Mouse (Mus musculus) embryonic facial prominence, embryonic 11.5 days (tissue): ENCODE data around the gene Snx6. TPM values are rescaled to one million over a fixed set of nuclear protein-coding genes. Genes with fewer than 3 reads are reported as not detected.
"Not testable (repeated sequence)": the region's sequence is repeated elsewhere in the genome, so short reads cannot be mapped to it uniquely, and the experiment has no call there.

Source experiments
- ATAC-seq: fragments of 200-750 bp; cut with Nextera tagmentation; replicated peaks from 2 replicates; pipeline ENCODE4 v1.8.0; 2017; ENCODE audit warnings: low read depth; ENCODE audit not compliant: insufficient number of reproducible peaks, low FRiP score, low TSS enrichment
- DNase-seq: peaks from one replicate; pipeline ENCODE4 v3.0.0-alpha.2; 2015; ENCODE audit warnings: low spot score
- H3K27ac ChIP-seq: fragments of 300-500 bp; sonication (generic); replicated peaks from 2 replicates; pipeline ENCODE4 v1.5.1; 2014; ENCODE audit warnings: mild to moderate bottlenecking, low read depth, low read length, control low read depth
- H3K27me3 ChIP-seq: fragments of 300-500 bp; sonication (generic); 2 replicates; pipeline ENCODE4 v1.6.1; 2014; ENCODE audit warnings: mild to moderate bottlenecking, low read length, moderate library complexity, mixed read lengths; ENCODE audit not compliant: control insufficient read depth, insufficient read depth
- H3K36me3 ChIP-seq: fragments of 300-500 bp; sonication (generic); replicated peaks from 2 replicates; pipeline ENCODE4 v1.6.1; 2014; ENCODE audit warnings: low read depth, mild to moderate bottlenecking, low read length, moderate library complexity, mixed read lengths; ENCODE audit not compliant: control insufficient read depth, insufficient read depth
- H3K4me1 ChIP-seq: fragments of 300-500 bp; sonication (generic); 2 replicates; pipeline ENCODE4 v1.6.1; 2014; ENCODE audit warnings: low read length, mixed read lengths; ENCODE audit not compliant: control insufficient read depth, insufficient read depth
- H3K4me2 ChIP-seq: fragments of 300-500 bp; sonication (generic); 2 replicates; pipeline ENCODE4 v1.6.1; 2014; ENCODE audit warnings: low read depth, mild to moderate bottlenecking, control low read depth, low read length, moderate library complexity
- H3K4me3 ChIP-seq: fragments of 300-500 bp; sonication (generic); 2 replicates; pipeline ENCODE4 v1.5.1; 2014; ENCODE audit warnings: low read depth, low read length, control low read depth
- H3K9ac ChIP-seq: fragments of 300-500 bp; sonication (generic); replicated peaks from 2 replicates; pipeline ENCODE4 v1.6.1; 2014; ENCODE audit warnings: mild to moderate bottlenecking, control low read depth, low read length
- H3K9me3 ChIP-seq: fragments of 300-500 bp; sonication (generic); replicated peaks from 2 replicates; pipeline ENCODE4 v1.6.1; 2016; ENCODE audit warnings: mild to moderate bottlenecking, low read length, inconsistent platforms, mixed read lengths; ENCODE audit not compliant: control insufficient read depth
- whole genome bisulfite sequencing: fragments of 180-500 bp; shearing (Covaris S2); extraction: QIAGEN DNeasy Blood & Tissue Kit; methylation state at CpG from one replicate; pipeline ENCODE4 v1.1.7; 2014; 5-methylcytosine and 5-hydroxymethylcytosine counted together
- polyA plus RNA-seq: library from polyadenylated mRNA; unstranded; fragments of >200 nt; fragmentation: Nextera tagmentation; extraction: Ambion mirVana; gene quantifications from 2 replicates; pipeline ENCODE4 v1.2.1, GENCODE M21; 2014

Snx6 gene
- polyA plus RNA-seq, 1 experiment from 2014 or later: 297 TPM

- 0% methylated on average over 4 of the region's 49 CpGs for WGBS
- H3K36me3 ChIP-seq, DNase-seq: not testable (repeated sequence)
Measured at GRCm38 (mm10) chr12:54734307-54735131, 61.0 kb downstream of the Snx6 start.

GRCm38 (mm10) chr12:54729140-54730059 lies 66.1 kb downstream of the Snx6 start:
- DNase-seq, H3K4me2 ChIP-seq, H3K9ac ChIP-seq, H3K4me3 ChIP-seq, H3K27ac ChIP-seq, H3K9me3 ChIP-seq, H3K36me3 ChIP-seq, H3K4me1 ChIP-seq, H3K27me3 ChIP-seq: not testable (repeated sequence)
- no CpG with 5 or more reads among the region's 56 CpGs for WGBS
- peak; percentile 93 for ATAC-seq

More at GRCm38 (mm10) chr12:54734307-54735131, 61.0 kb downstream of the Snx6 start:
- not testable (repeated sequence) for H3K9ac ChIP-seq, H3K4me3 ChIP-seq, H3K27me3 ChIP-seq, H3K4me2 ChIP-seq, H3K9me3 ChIP-seq, H3K27ac ChIP-seq, H3K4me1 ChIP-seq
- ATAC-seq: peak; percentile 63

DNA sequence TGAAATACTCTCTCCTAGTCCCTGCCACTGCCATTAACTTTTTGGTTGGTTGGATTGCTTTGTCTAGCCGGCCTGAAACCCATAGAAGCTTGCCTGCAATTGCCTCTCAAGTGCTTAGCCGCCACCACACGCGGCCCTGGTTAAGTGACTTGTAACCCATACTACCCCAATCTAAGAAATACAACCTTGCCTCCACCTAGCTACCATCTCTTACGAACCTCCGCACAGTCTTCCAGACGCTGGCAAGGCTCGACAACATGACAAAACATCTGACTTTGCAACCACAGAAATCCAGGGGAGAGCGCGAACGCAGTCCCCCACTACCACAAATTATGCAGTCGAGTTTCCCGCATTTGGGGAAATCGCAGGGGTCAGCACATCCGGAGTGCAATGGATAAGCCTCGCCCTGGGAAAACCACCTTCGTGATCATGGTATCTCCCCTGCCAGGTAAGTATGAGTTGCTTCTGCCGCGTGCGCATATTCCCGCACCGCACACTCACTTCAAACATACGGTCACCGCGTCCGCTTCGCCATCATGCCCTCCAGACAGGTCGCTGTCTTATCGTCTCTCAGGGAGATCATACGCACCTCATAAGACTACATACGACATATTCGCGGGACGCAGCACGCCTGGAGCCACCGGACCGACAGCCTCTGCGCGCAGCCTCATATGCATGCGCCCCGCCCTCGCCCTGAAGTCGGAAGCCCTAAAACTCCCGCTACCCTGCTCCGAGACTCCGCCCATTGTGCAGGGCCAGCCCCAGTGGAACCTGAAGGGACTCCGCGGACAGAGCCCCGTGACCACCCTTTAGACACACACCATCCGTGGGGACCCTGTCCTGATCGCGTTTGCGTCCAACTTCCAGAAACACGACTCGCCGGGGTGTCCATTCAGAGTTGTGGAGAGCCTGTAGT lies 76.4 kb downstream of the Snx6 start:
- not testable (repeated sequence) for H3K9ac ChIP-seq, H3K9me3 ChIP-seq, DNase-seq, H3K27me3 ChIP-seq, H3K36me3 ChIP-seq, H3K27ac ChIP-seq, H3K4me2 ChIP-seq, H3K4me3 ChIP-seq, H3K4me1 ChIP-seq
- ATAC-seq: peak; percentile 91
- no CpG with 5 or more reads among the region's 56 CpGs for WGBS

DNA sequence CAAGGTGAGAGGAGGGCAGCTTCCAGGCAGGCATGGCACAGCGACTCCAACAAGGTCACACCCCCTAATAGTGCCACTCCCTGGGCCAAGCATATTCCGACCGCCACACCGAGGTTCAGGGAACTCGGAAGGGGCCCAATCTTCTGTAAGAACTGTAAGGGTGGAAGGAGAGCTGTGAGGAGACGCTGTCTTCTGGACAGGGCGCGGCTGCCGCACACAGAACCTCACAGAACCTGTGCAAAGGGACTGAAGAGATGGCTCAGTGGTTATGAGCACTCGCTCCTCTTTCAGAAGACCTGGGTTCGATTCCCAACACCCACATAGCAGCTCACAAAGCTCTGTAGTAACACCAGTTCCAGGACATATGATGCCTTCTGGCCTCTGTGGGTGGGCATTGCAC lies 78.0 kb downstream of the Snx6 start:
- H3K36me3 ChIP-seq, ATAC-seq, H3K4me1 ChIP-seq, DNase-seq, H3K27me3 ChIP-seq, H3K9me3 ChIP-seq, H3K4me3 ChIP-seq, H3K27ac ChIP-seq, H3K9ac ChIP-seq, H3K4me2 ChIP-seq: not testable (repeated sequence)
- WGBS: 80% methylated on average over 5 of the region's 11 CpGs

DNA sequence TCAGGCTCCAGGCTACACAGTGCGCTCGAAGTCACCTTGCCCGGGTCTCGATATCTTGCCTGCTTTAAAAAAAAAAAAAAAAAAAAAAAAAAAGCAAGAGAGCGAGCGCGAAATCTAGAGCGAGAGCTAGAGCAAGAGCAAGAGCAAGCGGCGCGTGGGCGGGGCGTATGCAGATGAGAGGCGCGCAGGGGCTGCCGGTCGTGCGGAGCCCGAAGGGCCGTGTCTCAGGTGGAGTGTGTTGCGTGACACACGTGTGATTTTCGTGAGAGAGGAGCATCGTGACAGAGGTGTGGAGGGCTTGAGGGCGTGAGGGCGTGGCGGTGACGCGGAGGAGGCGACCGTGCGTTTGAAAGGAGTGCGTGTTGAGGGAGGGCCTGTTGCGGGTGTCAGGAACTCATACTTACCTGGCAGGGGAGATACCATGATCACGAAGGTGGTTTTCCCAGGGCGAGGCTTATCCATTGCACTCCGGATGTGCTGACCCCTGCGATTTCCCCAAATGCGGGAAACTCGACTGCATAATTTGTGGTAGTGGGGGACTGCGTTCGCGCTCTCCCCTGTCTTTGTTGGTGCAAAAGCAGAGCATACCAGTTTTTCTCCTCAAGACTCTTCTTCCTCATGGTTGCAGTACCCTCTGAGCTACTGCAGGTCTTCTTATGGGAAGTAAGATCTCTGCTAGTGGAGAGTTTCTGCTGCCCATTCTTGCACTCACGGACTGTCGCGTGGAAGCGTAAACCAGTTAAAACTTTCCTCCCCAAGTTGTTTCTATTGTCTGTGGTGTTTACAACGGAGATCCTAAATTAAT lies 81.5 kb downstream of the Snx6 start:
- not testable (repeated sequence) for H3K4me3 ChIP-seq, H3K9ac ChIP-seq, H3K27ac ChIP-seq, DNase-seq, H3K36me3 ChIP-seq, H3K4me2 ChIP-seq, H3K9me3 ChIP-seq, H3K4me1 ChIP-seq, H3K27me3 ChIP-seq
- 0% methylated on average over 3 of the region's 48 CpGs for WGBS
- peak; percentile 49 for ATAC-seq

DNA sequence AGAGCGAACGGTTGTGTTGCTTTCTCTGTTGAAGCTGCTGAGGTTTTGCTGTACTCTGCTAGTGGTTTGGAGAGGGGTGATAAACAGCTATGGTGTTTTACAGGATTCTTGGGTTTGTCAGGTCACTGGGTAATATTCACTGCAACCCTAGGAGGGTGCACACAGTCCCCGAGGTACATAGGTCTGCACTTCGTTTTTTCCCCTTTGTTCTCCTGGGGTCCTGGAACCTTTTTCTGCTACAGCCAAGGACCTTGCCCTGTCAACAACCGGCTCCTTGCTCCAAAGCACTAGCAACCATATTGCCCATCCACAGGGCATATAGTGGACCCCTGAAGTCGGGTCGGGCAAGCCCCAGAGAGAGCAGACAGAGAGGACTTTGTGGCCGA lies 85.0 kb downstream of the Snx6 start:
- WGBS: 0% methylated on average over 3 of the region's 8 CpGs
- ATAC-seq: peak; percentile 91
- not testable (repeated sequence) for H3K4me2 ChIP-seq, H3K9ac ChIP-seq, H3K9me3 ChIP-seq, H3K4me1 ChIP-seq, H3K27me3 ChIP-seq, H3K27ac ChIP-seq, H3K4me3 ChIP-seq, DNase-seq, H3K36me3 ChIP-seq
